ENCODE assay signal across 11 mouse cellular contexts in the genomic region with DNA sequence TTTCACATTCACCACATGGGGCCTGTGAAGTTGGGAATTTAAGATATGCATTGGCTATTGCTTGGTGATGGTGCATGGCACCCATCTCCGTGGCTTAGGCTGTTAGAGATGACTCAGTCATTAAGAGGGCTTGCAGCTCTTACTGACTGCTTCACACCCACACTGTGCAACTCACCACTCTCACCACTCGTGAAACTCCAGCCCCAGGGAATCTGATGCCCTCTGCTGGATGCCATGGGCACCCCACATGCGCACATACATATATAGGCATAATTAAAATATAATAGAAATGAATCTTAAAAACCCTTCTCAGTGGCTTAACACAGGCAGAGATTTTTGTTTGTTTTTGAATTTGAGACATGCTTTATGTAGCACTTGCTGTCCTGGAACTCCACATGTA.
DNase-seq lines count a peak whose midpoint lies in the region; ATAC-seq and TF ChIP-seq lines count a peak whose summit lies in the region.
"Had no signal": no experiment of that assay in that cellular context is flagged by ENCODE, and none has a peak within 500 bp of the region (broad histone marks: within the 10 kb centered on the region; RNA-seq: fewer than 3 reads in every experiment).

No protein-coding gene starts in this region.

- intact Hi-C loops in left cerebral cortex, adult 2 months (cut with DNase I), result no loop called here
- intact Hi-C loops in left cerebral cortex, postnatal 14 days (cut with DNase I), result no loop called here

- H3K4me1 ChIP-seq in neural tube, embryonic 15.5 days, result no peaks in the 10 kb centered on the region
- H3K4me1 ChIP-seq: heart, embryonic 12.5 days; neural tube, embryonic 13.5 days had no signal

- no peak overlapping the region for H3K9ac ChIP-seq in neural tube, embryonic 15.5 days (replicated peaks)
- H3K9ac ChIP-seq: heart, embryonic 12.5 days; neural tube, embryonic 13.5 days had no signal

- peak; percentile 39 for TF ChIP-seq CTCF in left cerebral cortex, adult 2 months (IDR thresholded peaks at IDR 0.05)
- TF ChIP-seq CTCF in Patski (IDR thresholded peaks at IDR 0.05), result peak; percentile 63

- POLR2A ChIA-PET in Patski (lab: Charles Lee), result no interaction called here

- H3K4me2 ChIP-seq in neural tube, embryonic 15.5 days, result no peak overlapping the region
- H3K4me2 ChIP-seq: heart, embryonic 12.5 days; neural tube, embryonic 13.5 days had no signal

- H3K36me3 ChIP-seq in neural tube, embryonic 15.5 days, result no peaks in the 10 kb centered on the region
- H3K36me3 ChIP-seq: neural tube, embryonic 13.5 days had no signal

- no peak overlapping the region for H3K4me3 ChIP-seq in left cerebral cortex, adult 2 months
- no peak overlapping the region for H3K4me3 ChIP-seq in neural tube, embryonic 15.5 days (replicated peaks)
- H3K4me3 ChIP-seq: heart, embryonic 12.5 days; megakaryocyte, embryonic 14.5 days; neural tube, embryonic 13.5 days had no signal

- in situ Hi-C loops in Patski (cut with MboI; ENCODE audit: low pct_unique_long_range_greater_than_20kb), result loop anchor here (10.0 kb wide), 1 partner anchor 248 kb away; no protein-coding TSS in a partner anchor

- no peak overlapping the region for H3K27ac ChIP-seq in left cerebral cortex, adult 2 months
- H3K27ac ChIP-seq in neural tube, embryonic 15.5 days (replicated peaks), result no peak overlapping the region
- H3K27ac ChIP-seq: neural tube, embryonic 13.5 days had no signal

- H3K9me3 ChIP-seq in neural tube, embryonic 15.5 days (replicated peaks), result no peaks in the 10 kb centered on the region
- H3K9me3 ChIP-seq: heart, embryonic 12.5 days; megakaryocyte, embryonic 14.5 days; neural tube, embryonic 13.5 days had no signal

- DNase-seq in CD4-positive, CD25-positive, alpha-beta regulatory T cell, adult 2 months (ENCODE audit: low read depth, low spot score), result peak; percentile 28
- DNase-seq in left cerebral cortex, adult 2 months (ENCODE audit: extremely low spot score in 1 of 2, low spot score in 2 of 2), result no peak
- DNase-seq in left cerebral cortex, adult 11 months (ENCODE audit: low spot score), result no peak
- DNase-seq in Patski (ENCODE audit: low read depth, low spot score), result no peak
- DNase-seq in naive thymus-derived CD4-positive, alpha-beta T cell, adult 2 months (ENCODE audit: low read depth), result peak; percentile 11
- DNase-seq in left cerebral cortex, postnatal 14 days (ENCODE audit: low spot score in 2 of 2), result no peak

- no peaks in the 10 kb centered on the region for H3K27me3 ChIP-seq in Patski
- H3K27me3 ChIP-seq in neural tube, embryonic 15.5 days (replicated peaks), result no peaks in the 10 kb centered on the region
- H3K27me3 ChIP-seq: heart, embryonic 12.5 days; megakaryocyte, embryonic 14.5 days; neural tube, embryonic 13.5 days had no signal

- CTCF ChIA-PET in Patski (lab: Charles Lee), result no interaction called here

- 82% methylated on average over 3 of the region's 3 CpGs for WGBS in neural tube, embryonic 15.5 days

- ATAC-seq in CD4-positive, CD25-positive, alpha-beta regulatory T cell, adult 4 months, result no peak
- peak; percentile 87 for ATAC-seq in Patski
- ATAC-seq in neural tube, embryonic 15.5 days (ENCODE audit: low FRiP score), result no peak

Comparison
In these comparisons a context has a peak if more than half of its experiments do, and no peak if none do; other contexts are left out.
1. DNase-seq: peak in CD4-positive, CD25-positive, alpha-beta regulatory T cell, adult 2 months (single experiment) and naive thymus-derived CD4-positive, alpha-beta T cell, adult 2 months (single experiment); none in left cerebral cortex, adult 2 months (0 of 2), left cerebral cortex, adult 11 months (single experiment), Patski (single experiment) and left cerebral cortex, postnatal 14 days (0 of 2).